Mouse (Mus musculus): ENCODE results near the gene Tbx10. TPM values are rescaled to one million over a fixed set of nuclear protein-coding genes. Genes with fewer than 3 reads are reported as not detected.
A peak's percentile ranks its signal among the peaks of the same experiment; 100 is the strongest.
"Not testable (repeated sequence)": the region's sequence is repeated elsewhere in the genome, so short reads cannot be mapped to it uniquely, and the experiment has no call there.

Gene Tbx10
- polyA plus RNA-seq, 1 experiment: not detected

DNA sequence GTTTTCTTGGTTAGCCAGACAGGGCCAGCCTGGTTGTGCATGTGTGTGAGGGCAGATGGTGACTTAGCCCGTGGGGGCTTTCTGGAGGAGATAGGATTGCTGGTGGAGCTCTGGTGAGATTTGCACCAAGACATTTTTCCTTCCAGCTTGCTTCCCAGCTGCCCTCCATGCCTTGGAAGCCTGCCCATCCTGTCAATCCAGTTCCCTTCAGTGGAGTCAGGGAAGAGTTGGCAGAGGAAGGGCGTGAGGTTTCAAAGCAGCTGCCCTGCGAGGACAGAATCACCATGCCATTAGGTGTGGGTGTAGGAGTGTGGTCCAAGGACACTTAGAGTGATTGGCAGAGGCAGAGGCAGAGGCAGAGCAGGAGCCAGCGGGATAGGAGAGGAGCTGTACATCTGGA is 34.1 kb upstream of the Tbx10 start, which contains the start of gene Aldh3b3:
Aldh3b3 (plus strand) TSS at position 176 of the 400 bp plus-strand sequence.
- TF ChIP-seq EP300 (IDR thresholded peaks at IDR 0.05; ENCODE audit: insufficient read depth, low read depth, low read length): no peak
- TF ChIP-seq CTCF (IDR thresholded peaks at IDR 0.05; ENCODE audit: low read depth, low read length): no peak
- TF ChIP-seq POLR2A (IDR thresholded peaks at IDR 0.05; ENCODE audit: insufficient read depth, low read length): no peak
- Histone ChIP-seq H3K36me3 (ENCODE audit: control insufficient read depth, insufficient read depth, low read length, poor library complexity, severe bottlenecking) (no peaks in the 10 kb centered on the region), H3K4me1 (ENCODE audit: control insufficient read depth, insufficient read depth, low read length) (no peaks in the 10 kb centered on the region), H3K9me3 (replicated peaks; ENCODE audit: control insufficient read depth, insufficient read depth, low read length, poor library complexity, severe bottlenecking) (no peaks in the 10 kb centered on the region), H3K27me3 (ENCODE audit: control insufficient read depth, insufficient read depth, low read length, poor library complexity, severe bottlenecking) (no peaks in the 10 kb centered on the region), H3K27ac (ENCODE audit: insufficient read depth, low read length) (no peak within 1 kb of the TSS), H3K4me3 (ENCODE audit: low read depth, low read length) (no peak within 1 kb of the TSS), H3K9ac (ENCODE audit: low read depth, poor library complexity, severe bottlenecking) (no peak within 1 kb of the TSS)

DNA sequence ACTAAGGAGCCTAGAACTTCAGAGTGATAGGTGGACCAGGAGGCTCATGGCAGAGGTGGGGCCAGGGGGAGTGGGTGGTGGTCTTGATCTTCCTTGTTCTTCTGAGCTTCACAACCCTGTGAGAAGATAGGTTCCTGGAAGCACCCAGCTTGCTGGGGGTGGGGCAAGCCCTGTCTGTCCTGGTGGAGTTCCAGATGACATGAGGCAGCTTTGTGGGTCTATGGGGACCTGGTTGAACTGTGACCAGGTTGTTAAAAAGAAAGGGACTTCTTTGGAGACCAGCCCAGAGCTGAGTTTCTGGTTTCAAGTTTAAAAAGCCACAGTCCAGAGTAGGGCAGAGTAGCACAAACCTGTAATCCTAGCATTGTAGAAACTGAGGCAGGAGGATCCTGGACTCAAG is 33.5 kb upstream of the Tbx10 start:
- Histone ChIP-seq H3K9ac (ENCODE audit: low read depth, poor library complexity, severe bottlenecking) (no peak overlapping the region), H3K36me3 (ENCODE audit: control insufficient read depth, insufficient read depth, low read length, poor library complexity, severe bottlenecking) (no peaks in the 10 kb centered on the region), H3K4me1 (ENCODE audit: control insufficient read depth, insufficient read depth, low read length) (no peaks in the 10 kb centered on the region), H3K4me3 (ENCODE audit: low read depth, low read length) (no peak overlapping the region), H3K27me3 (ENCODE audit: control insufficient read depth, insufficient read depth, low read length, poor library complexity, severe bottlenecking) (no peaks in the 10 kb centered on the region), H3K9me3 (replicated peaks; ENCODE audit: control insufficient read depth, insufficient read depth, low read length, poor library complexity, severe bottlenecking) (no peaks in the 10 kb centered on the region), H3K27ac (ENCODE audit: insufficient read depth, low read length) (no peak overlapping the region)
- TF ChIP-seq POLR2A (IDR thresholded peaks at IDR 0.05; ENCODE audit: insufficient read depth, low read length) (no peak), EP300 (IDR thresholded peaks at IDR 0.05; ENCODE audit: insufficient read depth, low read depth, low read length) (no peak), CTCF (IDR thresholded peaks at IDR 0.05; ENCODE audit: low read depth, low read length) (no peak)

DNA sequence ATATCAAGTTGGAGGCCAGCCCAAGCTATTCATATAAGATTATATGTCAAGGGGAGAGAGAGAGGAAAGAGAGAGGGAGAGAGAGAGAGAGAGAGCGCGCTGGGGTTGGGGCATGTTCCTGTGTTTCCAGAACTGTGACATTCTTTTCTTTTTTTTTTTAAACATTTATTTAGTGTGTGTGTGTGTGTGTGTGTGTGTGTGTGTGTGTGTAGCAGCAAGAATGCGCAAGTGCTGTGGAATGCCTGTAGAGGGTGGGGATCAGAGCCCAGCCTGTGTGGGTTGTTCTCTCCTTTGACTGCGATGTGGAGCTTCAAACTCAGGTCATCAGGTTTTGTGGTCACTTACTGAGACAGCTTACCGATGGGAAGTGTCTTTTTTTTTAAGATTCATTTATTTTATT is 32.3 kb upstream of the Tbx10 start:
- H3K36me3 ChIP-seq (ENCODE audit: control insufficient read depth, insufficient read depth, low read length, poor library complexity, severe bottlenecking): no peaks in the 10 kb centered on the region
- H3K27ac ChIP-seq (ENCODE audit: insufficient read depth, low read length): no peak overlapping the region
- H3K9ac ChIP-seq (ENCODE audit: low read depth, poor library complexity, severe bottlenecking): no peak overlapping the region
- H3K4me1 ChIP-seq (ENCODE audit: control insufficient read depth, insufficient read depth, low read length): no peaks in the 10 kb centered on the region
- H3K9me3 ChIP-seq (replicated peaks; ENCODE audit: control insufficient read depth, insufficient read depth, low read length, poor library complexity, severe bottlenecking): no peaks in the 10 kb centered on the region
- no peaks in the 10 kb centered on the region for H3K27me3 ChIP-seq (ENCODE audit: control insufficient read depth, insufficient read depth, low read length, poor library complexity, severe bottlenecking)
- no peak for TF ChIP-seq POLR2A (IDR thresholded peaks at IDR 0.05; ENCODE audit: insufficient read depth, low read length)
- TF ChIP-seq EP300 (IDR thresholded peaks at IDR 0.05; ENCODE audit: insufficient read depth, low read depth, low read length): no peak
- TF ChIP-seq CTCF (IDR thresholded peaks at IDR 0.05; ENCODE audit: low read depth, low read length): no peak
- no peak overlapping the region for H3K4me3 ChIP-seq (ENCODE audit: low read depth, low read length)

DNA sequence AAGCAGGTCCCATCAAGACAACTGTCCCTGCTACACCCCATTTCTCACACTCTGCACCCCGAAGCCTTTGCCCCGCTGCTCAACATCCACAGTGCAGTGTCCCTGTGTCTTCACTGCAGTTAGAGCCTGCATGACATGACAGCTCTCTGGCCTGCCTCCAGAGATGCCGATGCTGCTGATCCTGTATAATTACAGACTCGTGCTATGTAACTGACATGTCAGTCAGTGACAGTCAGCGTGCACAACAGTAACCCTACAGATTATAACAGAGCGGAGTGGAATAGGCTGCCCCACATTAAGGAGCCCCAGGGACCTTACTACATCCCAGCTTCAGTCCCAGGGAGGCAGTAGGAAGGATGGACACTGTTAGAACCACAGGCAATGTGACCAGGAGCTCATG is 30.7 kb upstream of the Tbx10 start:
- H3K9ac ChIP-seq (ENCODE audit: low read depth, poor library complexity, severe bottlenecking); H3K9me3 ChIP-seq (replicated peaks; ENCODE audit: control insufficient read depth, insufficient read depth, low read length, poor library complexity, severe bottlenecking); H3K36me3 ChIP-seq (ENCODE audit: control insufficient read depth, insufficient read depth, low read length, poor library complexity, severe bottlenecking); H3K27ac ChIP-seq (ENCODE audit: insufficient read depth, low read length); H3K27me3 ChIP-seq (ENCODE audit: control insufficient read depth, insufficient read depth, low read length, poor library complexity, severe bottlenecking); H3K4me1 ChIP-seq (ENCODE audit: control insufficient read depth, insufficient read depth, low read length); H3K4me3 ChIP-seq (ENCODE audit: low read depth, low read length): not testable (repeated sequence)

DNA sequence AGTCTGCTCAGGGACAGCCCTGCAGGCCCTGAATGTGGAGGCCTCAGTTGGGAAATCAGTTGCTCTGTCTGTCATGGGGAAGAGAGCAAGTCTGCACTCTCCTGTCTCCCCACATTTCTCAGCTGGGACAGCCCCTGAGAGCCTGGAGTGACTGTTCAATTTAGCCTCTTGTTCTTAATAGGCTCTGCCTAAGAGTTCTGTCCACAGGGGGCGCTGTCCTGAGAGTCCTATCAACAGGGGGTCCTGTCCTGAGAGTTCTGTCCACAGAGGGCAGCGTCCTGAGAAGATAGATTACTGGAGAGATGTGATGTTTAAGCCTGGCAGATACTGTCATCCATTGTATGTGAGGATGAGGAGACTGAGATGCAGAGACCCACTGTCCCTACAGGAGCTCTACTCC is 30.1 kb upstream of the Tbx10 start:
- TF ChIP-seq POLR2A (IDR thresholded peaks at IDR 0.05; ENCODE audit: insufficient read depth, low read length) (no peak), CTCF (IDR thresholded peaks at IDR 0.05; ENCODE audit: low read depth, low read length) (peak; percentile 41)
- Histone ChIP-seq H3K4me1 (ENCODE audit: control insufficient read depth, insufficient read depth, low read length) (no peaks in the 10 kb centered on the region), H3K27ac (ENCODE audit: insufficient read depth, low read length) (no peak overlapping the region), H3K36me3 (ENCODE audit: control insufficient read depth, insufficient read depth, low read length, poor library complexity, severe bottlenecking) (no peaks in the 10 kb centered on the region), H3K9ac (ENCODE audit: low read depth, poor library complexity, severe bottlenecking) (no peak overlapping the region), H3K27me3 (ENCODE audit: control insufficient read depth, insufficient read depth, low read length, poor library complexity, severe bottlenecking) (no peaks in the 10 kb centered on the region), H3K4me3 (ENCODE audit: low read depth, low read length) (no peak overlapping the region), H3K9me3 (replicated peaks; ENCODE audit: control insufficient read depth, insufficient read depth, low read length, poor library complexity, severe bottlenecking) (no peaks in the 10 kb centered on the region)

DNA sequence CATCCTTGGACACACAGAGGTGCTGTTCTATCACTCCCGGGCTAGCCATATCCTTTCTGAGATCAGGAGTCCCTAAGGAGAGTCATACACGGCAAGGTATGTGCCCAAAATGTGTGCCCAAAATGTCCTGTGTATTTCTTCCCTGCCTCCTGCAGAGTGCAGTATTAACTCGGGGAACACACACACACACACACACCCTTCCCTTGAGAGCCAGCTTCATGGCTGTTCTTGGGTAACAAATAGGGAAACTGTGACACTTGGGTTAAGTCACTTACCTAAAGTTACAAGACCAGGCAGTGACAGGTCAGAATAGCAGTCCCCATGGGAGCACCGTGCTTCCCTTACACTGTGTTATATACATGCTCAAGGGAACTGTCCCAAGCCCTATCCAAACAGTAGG is 28.5 kb upstream of the Tbx10 start:
- Histone ChIP-seq H3K27ac (ENCODE audit: insufficient read depth, low read length) (no peak overlapping the region), H3K9ac (ENCODE audit: low read depth, poor library complexity, severe bottlenecking) (no peak overlapping the region), H3K4me1 (ENCODE audit: control insufficient read depth, insufficient read depth, low read length) (no peaks in the 10 kb centered on the region), H3K4me3 (ENCODE audit: low read depth, low read length) (no peak overlapping the region), H3K9me3 (replicated peaks; ENCODE audit: control insufficient read depth, insufficient read depth, low read length, poor library complexity, severe bottlenecking) (no peaks in the 10 kb centered on the region), H3K27me3 (ENCODE audit: control insufficient read depth, insufficient read depth, low read length, poor library complexity, severe bottlenecking) (no peaks in the 10 kb centered on the region), H3K36me3 (ENCODE audit: control insufficient read depth, insufficient read depth, low read length, poor library complexity, severe bottlenecking) (no peaks in the 10 kb centered on the region)
- TF ChIP-seq EP300 (IDR thresholded peaks at IDR 0.05; ENCODE audit: insufficient read depth, low read depth, low read length) (no peak), CTCF (IDR thresholded peaks at IDR 0.05; ENCODE audit: low read depth, low read length) (no peak), POLR2A (IDR thresholded peaks at IDR 0.05; ENCODE audit: insufficient read depth, low read length) (no peak)
